ENCODE assay signal across 11 mouse cellular contexts in genomic region chr4:97939492-97939891, GRCm38 (mm10).
DNase-seq lines count a peak whose midpoint lies in the region; ATAC-seq and TF ChIP-seq lines count a peak whose summit lies in the region.
"Had no signal": no experiment of that assay in that cellular context is flagged by ENCODE, and none has a peak within 500 bp of the region (broad histone marks: within the 10 kb centered on the region; RNA-seq: fewer than 3 reads in every experiment).

No protein-coding gene starts in this region.

- peaks cover 17% of the 10 kb centered on the region for H3K4me1 ChIP-seq in forebrain, embryonic 12.5 days
- H3K4me1 ChIP-seq in forebrain, embryonic 16.5 days (replicated peaks; ENCODE audit: control insufficient read depth, insufficient read depth, low read length), result peaks cover 14% of the 10 kb centered on the region
- peaks cover 13% of the 10 kb centered on the region for H3K4me1 ChIP-seq in cerebellum, adult 2 months (ENCODE audit: control insufficient read depth, insufficient read depth, low read length)

- TF ChIP-seq POLR2A in cerebellum, adult 2 months (IDR thresholded peaks at IDR 0.05; ENCODE audit: borderline replicate concordance, insufficient read depth, low read length), result no peak

- ATAC-seq in forebrain, embryonic 12.5 days (ENCODE audit: low FRiP score), result no peak
- ATAC-seq in forebrain, embryonic 16.5 days, result no peak
- ATAC-seq in megakaryocyte, adult 5-6 weeks (ENCODE audit: poor library complexity, severe bottlenecking), result no peak

- no peak for TF ChIP-seq CTCF in cerebellum, adult 2 months (IDR thresholded peaks at IDR 0.05; ENCODE audit: borderline replicate concordance, insufficient read depth, low read depth, low read length)

- 78% methylated on average over 4 of the region's 4 CpGs for WGBS in forebrain, embryonic 12.5 days
- WGBS in forebrain, embryonic 16.5 days, result 58% methylated on average over 4 of the region's 4 CpGs
- 6% methylated on average over 4 of the region's 4 CpGs for WGBS in cerebellum, adult 2 months

- no peaks in the 10 kb centered on the region for H3K27me3 ChIP-seq in forebrain, embryonic 12.5 days
- H3K27me3 ChIP-seq in forebrain, embryonic 16.5 days (replicated peaks; ENCODE audit: control insufficient read depth, insufficient read depth, low read length), result no peaks in the 10 kb centered on the region
- no peaks in the 10 kb centered on the region for H3K27me3 ChIP-seq in cerebellum, adult 2 months (ENCODE audit: control insufficient read depth, insufficient read depth, low read length)

- peak; percentile 30 to 55 for DNase-seq in kidney, adult 8-10 months
- DNase-seq in kidney, postnatal 4 days, result no peak
- DNase-seq in cerebellum, adult 2 months, result peak; percentile 77 to 87
- DNase-seq in kidney, postnatal 14 days, result peak; percentile 48
- no peak for DNase-seq in adipocyte (ENCODE audit: low spot score)
- DNase-seq: heart, adult 2 months; layer of hippocampus, adult 9-11 months; lung, adult 18-20 months had no signal

- no peaks in the 10 kb centered on the region for H3K36me3 ChIP-seq in forebrain, embryonic 12.5 days (replicated peaks)
- H3K36me3 ChIP-seq in forebrain, embryonic 16.5 days (ENCODE audit: control insufficient read depth, insufficient read depth), result no peaks in the 10 kb centered on the region

- H3K4me2 ChIP-seq in forebrain, embryonic 12.5 days, result no peak overlapping the region
- no peak overlapping the region for H3K4me2 ChIP-seq in forebrain, embryonic 16.5 days (ENCODE audit: low read length)

- H3K4me3 ChIP-seq in forebrain, embryonic 12.5 days (replicated peaks), result no peak overlapping the region
- no peak overlapping the region for H3K4me3 ChIP-seq in forebrain, embryonic 16.5 days (replicated peaks; ENCODE audit: low read length)
- H3K4me3 ChIP-seq in cerebellum, adult 2 months (replicated peaks; ENCODE audit: insufficient read depth, low read depth, low read length), result no peak overlapping the region
- H3K4me3 ChIP-seq: heart, adult 2 months had no signal

- H3K27ac ChIP-seq in forebrain, embryonic 12.5 days, result peak overlapping the region; percentile 26; the same call in 1 of the 2 replicates
- no peak overlapping the region for H3K27ac ChIP-seq in forebrain, embryonic 16.5 days (ENCODE audit: low read length)
- peak overlapping the region; percentile 72 for H3K27ac ChIP-seq in cerebellum, adult 2 months (ENCODE audit: insufficient read depth, low read length)
- H3K27ac ChIP-seq: heart, adult 2 months had no signal

- no peaks in the 10 kb centered on the region for H3K9me3 ChIP-seq in forebrain, embryonic 12.5 days
- H3K9me3 ChIP-seq in forebrain, embryonic 16.5 days (ENCODE audit: control insufficient read depth, low read length), result no peaks in the 10 kb centered on the region

- no peak overlapping the region for H3K9ac ChIP-seq in forebrain, embryonic 12.5 days
- no peak overlapping the region for H3K9ac ChIP-seq in forebrain, embryonic 16.5 days (replicated peaks; ENCODE audit: low read depth, low read length)

Comparison
In these comparisons a context has a peak if more than half of its experiments do, and no peak if none do; other contexts are left out.
1. DNase-seq: peak in kidney, adult 8-10 months (2 of 2), cerebellum, adult 2 months (2 of 2) and kidney, postnatal 14 days (single experiment); none in kidney, postnatal 4 days (0 of 2) and adipocyte (single experiment).